Mouse (Mus musculus) ES-E14 (cell line): ENCODE measurements around the gene Rnf152. TPM values are rescaled to one million over a fixed set of nuclear protein-coding genes. Genes with fewer than 3 reads are reported as not detected.

ENCODE experiments used
- DNase-seq: peaks from one replicate; pipeline ENCODE4 v3.0.0-alpha.2; 2013; ENCODE audit warnings: low read depth, low spot score
- H3K27ac ChIP-seq: 2 replicates; pipeline ENCODE4 v1.5.1; 2012; ENCODE audit warnings: low read depth, mild to moderate bottlenecking, low read length, moderate library complexity, mixed read lengths; ENCODE audit not compliant: poor library complexity, insufficient read depth, severe bottlenecking
- H3K36me3 ChIP-seq: 2 replicates; pipeline ENCODE4 v1.6.1; 2012; ENCODE audit warnings: mild to moderate bottlenecking, low read length, moderate library complexity, mixed read lengths; ENCODE audit not compliant: control insufficient read depth, poor library complexity, insufficient read depth, severe bottlenecking
- H3K4me1 ChIP-seq, 2 experiments: fragments of 150-350 bp in 1 of 2; sonication (generic) in 1 of 2; 2 replicates each; pipeline ENCODE4 v1.6.1; 2012; ENCODE audit warnings: low read length in 2 of 2, mild to moderate bottlenecking in 1 of 2, mixed read lengths in 1 of 2; ENCODE audit not compliant: control insufficient read depth in 2 of 2, insufficient read depth in 2 of 2, poor library complexity in 1 of 2
- H3K4me3 ChIP-seq, 2 experiments: fragments of 150-350 bp in 1 of 2; sonication (generic) in 1 of 2; 2 replicates each; pipeline ENCODE4 v1.5.1; 2012; ENCODE audit warnings: low read length in 2 of 2, low read depth in 1 of 2, mild to moderate bottlenecking in 1 of 2, mixed read lengths in 1 of 2; ENCODE audit not compliant: insufficient read depth in 1 of 2, poor library complexity in 1 of 2, severe bottlenecking in 1 of 2
- H3K9ac ChIP-seq: 2 replicates; pipeline ENCODE4 v1.6.1; 2012; ENCODE audit warnings: low read depth, mild to moderate bottlenecking, low read length, mixed read lengths; ENCODE audit not compliant: poor library complexity, insufficient read depth, severe bottlenecking
- H3K9me3 ChIP-seq: fragments of 150-350 bp; sonication (generic); 2 replicates; pipeline ENCODE4 v1.6.1; 2012; ENCODE audit warnings: low read depth, mild to moderate bottlenecking, low read length; ENCODE audit not compliant: control insufficient read depth, insufficient read depth
- CHD2 ChIP-seq: IDR thresholded peaks from 2 replicates; pipeline ENCODE4 v1.6.1; 2014; ENCODE audit warnings: mild to moderate bottlenecking, low read depth, low read length, inconsistent platforms
- HCFC1 ChIP-seq: IDR thresholded peaks from 2 replicates; pipeline ENCODE4 v1.6.1; 2012; ENCODE audit warnings: low read length, inconsistent platforms, borderline replicate concordance; ENCODE audit not compliant: insufficient read depth
- MAFK ChIP-seq: IDR thresholded peaks from 2 replicates; pipeline ENCODE4 v1.6.1; 2014; ENCODE audit warnings: mild to moderate bottlenecking, low read depth, low read length, inconsistent platforms; ENCODE audit not compliant: insufficient read depth
- ZC3H11A ChIP-seq: IDR thresholded peaks from 2 replicates; pipeline ENCODE4 v1.6.1; 2012; ENCODE audit warnings: low read depth, mild to moderate bottlenecking, inconsistent platforms, low read length, borderline replicate concordance
- ZNF384 ChIP-seq: IDR thresholded peaks from 2 replicates; pipeline ENCODE4 v1.6.1; 2012; ENCODE audit warnings: low read depth, low read length, inconsistent platforms
- in situ Hi-C, 2 experiments: fragments of 600-800 bp; cut with MboI; formaldehyde crosslinking; loops; one replicate each; pipeline ENCODE4 v1.15.1; 2025; ENCODE audit warnings: low sequenced_read_pairs in 2 of 2, inconsistent platforms in 1 of 2; ENCODE audit not compliant: unreplicated experiment in 2 of 2
- total RNA-seq: library from RNA; depleted of rRNA; stranded (reverse); fragments of 300-350 nt; gene quantifications from 2 replicates; pipeline ENCODE4 v1.2.3, GENCODE M21; 2012

Rnf152 gene
- total RNA-seq, 1 experiment = 0.22 TPM

DNA sequence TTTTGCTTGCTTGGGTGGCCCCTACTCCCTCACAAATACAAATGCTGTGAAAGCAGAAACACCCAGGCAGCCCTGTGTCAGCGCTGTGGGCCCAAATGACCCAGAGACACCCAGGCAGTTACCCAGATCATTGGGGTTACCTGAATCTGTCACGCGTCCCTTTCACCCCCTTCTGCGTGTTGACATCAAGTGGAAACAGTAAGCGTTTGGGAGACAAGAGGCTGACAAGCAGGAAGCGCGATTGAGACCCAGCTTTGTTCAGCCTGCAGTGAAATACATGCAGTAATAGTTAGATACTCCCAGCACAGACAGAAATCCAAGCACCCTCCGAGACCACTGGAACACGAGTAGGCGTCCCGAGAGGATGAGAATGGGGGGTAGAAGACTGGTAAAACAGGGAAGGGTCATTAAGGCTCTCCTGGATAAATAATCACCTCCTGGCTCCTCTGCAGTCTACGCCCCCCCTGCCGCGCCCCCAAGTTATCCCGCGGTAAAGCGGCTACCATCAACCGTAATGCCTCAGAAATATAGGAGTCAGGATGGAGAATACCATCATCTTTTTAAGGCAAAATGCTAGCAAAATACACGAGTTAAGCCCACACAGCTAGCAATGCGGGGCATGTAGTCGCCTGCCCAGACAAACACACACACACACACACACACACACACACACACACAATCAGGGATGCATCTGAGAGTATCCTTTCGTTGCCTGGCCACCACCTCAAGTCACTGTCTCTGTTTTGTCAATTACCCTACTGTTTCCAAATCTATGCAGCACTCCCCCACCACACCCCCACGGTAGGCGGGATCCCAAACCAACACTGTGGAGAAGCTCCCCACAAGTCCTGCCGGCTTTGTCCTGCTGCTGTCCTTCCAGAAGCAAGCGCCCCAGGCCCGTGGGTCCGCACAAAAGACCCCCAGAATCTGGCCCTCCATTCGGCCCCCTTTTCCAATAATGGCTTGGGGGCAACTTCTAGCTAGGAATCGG lies 1.3 kb downstream of the Rnf152 start:
- TF ChIP-seq ZNF384 = no peak
- no peak overlapping the region for H3K9ac ChIP-seq
- H3K4me1 ChIP-seq = peaks cover 0 to 4% of the 10 kb centered on the region in 2 experiments; a peak in 2 of 4 replicates
- peak overlapping the region; percentile 73 to 80 for H3K4me3 ChIP-seq
- DNase-seq = no peak
- H3K9me3 ChIP-seq = no peaks in the 10 kb centered on the region
- H3K27ac ChIP-seq = no peak overlapping the region
- H3K36me3 ChIP-seq = no peaks in the 10 kb centered on the region
- in situ Hi-C loops = loop anchor here in 1 of 2 experiments (25.0 kb wide), 1 partner anchor 368 kb away; no protein-coding TSS in a partner anchor

DNA sequence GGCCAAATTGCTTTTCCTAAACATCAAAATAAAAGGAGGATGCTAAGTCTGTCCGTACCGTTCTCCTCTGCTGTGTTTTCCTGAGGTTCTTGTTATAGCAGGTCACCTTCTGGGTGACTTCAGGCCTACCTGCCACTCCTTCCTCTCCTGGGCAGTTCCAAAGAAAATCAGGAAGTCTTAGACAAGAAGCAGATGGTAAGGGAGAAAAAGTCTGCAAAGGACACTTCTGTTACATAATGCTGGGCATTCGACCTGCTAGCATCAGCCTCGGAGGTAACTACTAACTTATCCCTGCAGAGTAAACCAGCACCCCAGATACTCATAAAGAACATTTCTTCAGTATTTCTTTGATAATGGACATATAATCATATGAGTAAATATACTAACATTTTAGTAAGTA lies 4.7 kb downstream of the Rnf152 start:
- Histone ChIP-seq H3K36me3 (no peaks in the 10 kb centered on the region), H3K9me3 (no peaks in the 10 kb centered on the region), H3K9ac (no peak overlapping the region), H3K4me3 (no peak overlapping the region), H3K4me1 (peaks cover 0 to 3% of the 10 kb centered on the region in 2 experiments; a peak in 2 of 4 replicates), H3K27ac (no peak overlapping the region)
- TF ChIP-seq HCFC1 = no peak
- no peak for TF ChIP-seq ZNF384
- no peak for TF ChIP-seq MAFK
- TF ChIP-seq ZC3H11A = no peak
- TF ChIP-seq CHD2 = no peak
- in situ Hi-C loops = loop anchor here in 1 of 2 experiments (25.0 kb wide), 1 partner anchor 365 kb away; no protein-coding TSS in a partner anchor
- DNase-seq = no peak

DNA sequence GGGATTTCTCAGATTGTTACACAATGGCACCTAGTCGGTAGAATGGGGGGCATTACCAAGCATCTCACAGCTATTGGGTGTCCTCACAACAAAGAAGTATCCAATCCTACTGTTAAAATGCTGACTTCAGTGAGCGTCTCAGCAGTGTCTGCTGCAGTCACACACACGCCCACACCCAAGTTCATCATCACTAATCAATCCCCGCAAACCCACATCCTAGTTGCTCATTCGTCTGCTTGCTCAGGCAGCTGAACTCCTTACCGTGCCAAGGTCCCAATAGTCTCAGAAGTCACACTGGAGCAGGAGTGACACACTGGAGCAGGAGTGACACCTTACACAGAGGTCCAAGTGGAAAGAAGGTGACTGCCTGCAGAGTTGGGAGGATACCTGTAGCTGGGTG lies 14.2 kb downstream of the Rnf152 start:
- no peak overlapping the region for H3K4me3 ChIP-seq
- no peak for TF ChIP-seq CHD2
- no peak for TF ChIP-seq HCFC1
- TF ChIP-seq ZNF384 = no peak
- no peak for TF ChIP-seq ZC3H11A
- no peak for TF ChIP-seq MAFK
- DNase-seq = no peak
- no peaks in the 10 kb centered on the region for H3K36me3 ChIP-seq
- H3K27ac ChIP-seq = no peak overlapping the region; the same call in 1 of the 2 replicates
- H3K4me1 ChIP-seq = no peaks in the 10 kb centered on the region; a peak in 1 of 4 replicates
- H3K9me3 ChIP-seq = no peaks in the 10 kb centered on the region
- no peak overlapping the region for H3K9ac ChIP-seq
- in situ Hi-C loops = no loop called here

DNA sequence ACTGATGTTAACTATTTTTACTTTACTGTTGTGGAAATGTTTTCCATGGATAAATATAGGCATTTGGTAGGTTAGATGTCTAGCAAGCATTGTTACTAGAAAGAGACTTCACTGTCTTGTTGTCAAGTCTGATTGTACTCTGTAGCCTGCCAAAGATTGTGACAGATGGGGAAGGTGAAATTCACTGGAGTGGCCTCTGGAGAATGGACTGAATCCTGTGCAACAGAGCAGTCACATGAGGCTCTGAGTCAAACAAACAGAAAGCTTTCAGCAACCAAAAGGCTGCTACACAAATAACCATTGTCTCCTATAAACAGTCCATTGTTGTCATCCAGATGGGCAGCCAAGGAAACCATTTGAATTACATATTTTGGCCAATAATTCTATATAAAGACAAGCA lies 15.6 kb downstream of the Rnf152 start:
- in situ Hi-C loops = no loop called here
- H3K36me3 ChIP-seq = no peaks in the 10 kb centered on the region

More for the DNA sequence above, 15.6 kb downstream of the Rnf152 start:
- H3K9ac ChIP-seq = no peak overlapping the region
- H3K27ac ChIP-seq = no peak overlapping the region
- H3K9me3 ChIP-seq = no peaks in the 10 kb centered on the region
- DNase-seq = no peak
- H3K4me1 ChIP-seq = no peaks in the 10 kb centered on the region; a peak in 1 of 4 replicates
- no peak overlapping the region for H3K4me3 ChIP-seq
- TF ChIP-seq MAFK (no peak), HCFC1 (no peak), CHD2 (no peak), ZC3H11A (no peak), ZNF384 (no peak)
